Mouse (Mus musculus): Measurements from ENCODE around the gene Tmem82. TPM values are rescaled to one million over a fixed set of nuclear protein-coding genes. Genes with fewer than 3 reads are reported as not detected.

Gene Tmem82
- polyA plus RNA-seq, 1 experiment from 2014 or later, result 5.3 TPM

Other genes starting within 250 kb of the Tmem82 start
- 0.05 TPM in 1 of 2 replicates, not detected in the other for gene Clcnka, start 219.9 kb downstream of the Tmem82 start, polyA plus RNA-seq (2015; fragmentation: Nextera tagmentation; extraction: Ambion mirVana)
- gene Clcnkb, start 202.6 kb downstream of the Tmem82 start, polyA plus RNA-seq (2015; fragmentation: Nextera tagmentation; extraction: Ambion mirVana), result not detected in 2 replicates
- gene Hspb7, start 197.9 kb downstream of the Tmem82 start, polyA plus RNA-seq (2015; fragmentation: Nextera tagmentation; extraction: Ambion mirVana), result 0.22 and 0.97 TPM in 2 replicates
- gene Srarp, start 182.5 kb downstream of the Tmem82 start, polyA plus RNA-seq (2015; fragmentation: Nextera tagmentation; extraction: Ambion mirVana), result not detected in 2 replicates
- 6.6 and 7.9 TPM in 2 replicates for gene Zbtb17, start 174.0 kb downstream of the Tmem82 start, polyA plus RNA-seq (2015; fragmentation: Nextera tagmentation; extraction: Ambion mirVana)
- 2.9 and 3.3 TPM in 2 replicates for gene Spen, start 80.0 kb downstream of the Tmem82 start, polyA plus RNA-seq (2015; fragmentation: Nextera tagmentation; extraction: Ambion mirVana)
- 1.5 and 2.3 TPM in 2 replicates for gene Fblim1, start 12.5 kb downstream of the Tmem82 start, polyA plus RNA-seq (2015; fragmentation: Nextera tagmentation; extraction: Ambion mirVana)
- 0.08 and 0.14 TPM in 2 replicates for gene Slc25a34, start 5.2 kb upstream of the Tmem82 start, polyA plus RNA-seq (2015; fragmentation: Nextera tagmentation; extraction: Ambion mirVana)
- 1.0 and 1.5 TPM in 2 replicates for gene Plekhm2, start 46.3 kb upstream of the Tmem82 start, polyA plus RNA-seq (2015; fragmentation: Nextera tagmentation; extraction: Ambion mirVana)
- gene Rsc1a1, start 67.0 kb upstream of the Tmem82 start, polyA plus RNA-seq (2015; fragmentation: Nextera tagmentation; extraction: Ambion mirVana), result not detected in 2 replicates
- gene Ddi2, start 104.8 kb upstream of the Tmem82 start, polyA plus RNA-seq (2015; fragmentation: Nextera tagmentation; extraction: Ambion mirVana), result 13.9 and 14.5 TPM in 2 replicates
- gene Agmat, start 128.0 kb upstream of the Tmem82 start, polyA plus RNA-seq (2015; fragmentation: Nextera tagmentation; extraction: Ambion mirVana), result 25.9 and 28.3 TPM in 2 replicates
- 2.5 and 2.6 TPM in 2 replicates for gene Dnajc16, start 172.3 kb upstream of the Tmem82 start, polyA plus RNA-seq (2015; fragmentation: Nextera tagmentation; extraction: Ambion mirVana)
- 9.5 and 10.4 TPM in 2 replicates for gene Casp9, start 175.0 kb upstream of the Tmem82 start, polyA plus RNA-seq (2015; fragmentation: Nextera tagmentation; extraction: Ambion mirVana)
- gene Cela2a, start 207.5 kb upstream of the Tmem82 start, polyA plus RNA-seq (2015; fragmentation: Nextera tagmentation; extraction: Ambion mirVana), result 1.8 and 13.9 TPM in 2 replicates
- gene Ctrc, start 227.7 kb upstream of the Tmem82 start, polyA plus RNA-seq (2015; fragmentation: Nextera tagmentation; extraction: Ambion mirVana), result not detected in 2 replicates

All from liver, embryonic 16.5 days (tissue).